Mouse (Mus musculus) cerebellum, adult 11-12 months (tissue): Measurements from ENCODE around the gene Polr1d.

Experiments
- DNase-seq: peaks from one replicate; pipeline ENCODE4 v3.0.0; 2022

Gene Polr1d

DNA sequence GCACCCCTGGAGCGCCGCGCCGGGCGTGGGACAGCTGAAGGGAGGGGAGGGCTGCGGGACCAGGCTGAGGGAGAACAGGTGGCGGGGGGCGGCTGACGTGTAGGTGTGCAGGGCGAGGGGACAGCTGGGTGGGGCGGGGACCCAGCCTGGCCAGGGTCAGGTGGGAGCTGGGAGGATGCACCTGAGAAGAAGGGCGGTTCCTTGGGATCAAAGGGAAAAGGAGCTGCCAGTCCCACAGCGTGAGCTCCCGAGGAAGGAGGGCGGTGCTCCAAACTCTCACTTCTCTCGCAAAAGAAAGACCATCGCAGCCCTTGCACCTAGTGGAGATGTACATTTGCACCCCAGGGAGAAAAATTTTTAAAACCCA, at the start of gene Polr1d:
Polr1d (plus strand) TSS at position 252 of the 367 bp plus-strand sequence.
- DNase-seq = no peak

DNA sequence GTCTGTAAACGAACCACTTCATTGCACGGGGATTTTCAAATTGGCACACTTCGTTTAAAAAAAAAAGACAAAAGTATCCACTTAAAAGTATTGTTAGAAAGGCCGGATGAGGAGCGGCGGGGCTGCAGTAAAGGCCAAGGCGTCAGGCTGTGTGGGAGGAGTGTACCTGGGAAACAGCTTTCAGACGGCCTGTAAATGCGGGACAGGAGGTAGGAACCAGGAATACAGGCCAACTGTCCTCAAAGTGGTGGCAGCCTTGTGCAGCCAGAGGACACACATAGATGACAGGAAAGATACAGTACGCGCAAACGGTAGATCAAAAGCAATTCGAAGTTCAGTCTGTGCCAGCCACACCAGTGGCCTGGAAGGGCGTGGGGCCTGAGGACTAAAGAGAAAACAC, 45.6 kb upstream of the Polr1d start:
- DNase-seq = peak; percentile 48

- no peak for DNase-seq
Measured at GRCm38 (mm10) chr5:147033155-147033554, 43.7 kb upstream of the Polr1d start.

GRCm38 (mm10) chr5:147034283-147034682, 42.6 kb upstream of the Polr1d start:
- no peak for DNase-seq

GRCm38 (mm10) chr5:147035301-147035700, 41.5 kb upstream of the Polr1d start:
- peak; percentile 16 for DNase-seq

DNA sequence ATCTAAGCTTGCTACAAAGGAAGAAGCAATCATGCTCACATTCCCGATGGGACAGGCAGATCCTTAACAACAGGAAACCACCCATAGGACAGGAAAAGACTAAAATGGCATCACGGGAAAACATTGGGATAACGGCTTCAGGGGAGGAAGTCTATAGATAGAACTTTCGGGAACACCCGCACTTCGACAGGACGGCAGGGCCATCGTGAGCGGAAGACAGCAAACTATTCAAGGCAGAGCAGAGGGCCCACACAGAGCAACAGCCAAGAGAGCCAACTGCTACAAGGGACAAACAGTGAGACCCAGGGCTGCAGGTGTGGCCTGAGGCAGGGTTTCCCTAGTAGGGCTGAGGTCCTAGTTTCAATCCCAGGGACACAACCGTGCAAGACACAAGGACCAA, 40.8 kb upstream of the Polr1d start:
- DNase-seq = no peak

DNA sequence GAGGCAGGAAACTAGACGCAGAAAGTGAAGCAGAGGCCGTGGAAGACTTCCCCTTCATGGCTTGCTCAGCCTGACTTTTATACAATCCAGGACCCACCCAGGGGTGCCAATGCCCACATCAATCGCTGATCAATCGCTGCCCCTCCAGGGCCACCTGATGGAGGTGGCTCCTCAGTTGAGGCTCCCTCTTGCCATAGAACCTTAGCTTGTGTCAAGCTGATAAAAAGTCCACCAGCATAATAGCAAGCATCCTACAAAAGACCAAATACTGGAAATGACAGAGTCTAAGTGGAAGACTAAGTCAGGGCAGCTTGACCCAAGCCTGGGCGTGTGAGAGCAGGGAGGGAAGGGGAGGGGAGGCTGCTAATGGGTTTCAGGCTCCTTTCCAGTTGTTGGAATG, 40.2 kb upstream of the Polr1d start:
- no peak for DNase-seq

DNA sequence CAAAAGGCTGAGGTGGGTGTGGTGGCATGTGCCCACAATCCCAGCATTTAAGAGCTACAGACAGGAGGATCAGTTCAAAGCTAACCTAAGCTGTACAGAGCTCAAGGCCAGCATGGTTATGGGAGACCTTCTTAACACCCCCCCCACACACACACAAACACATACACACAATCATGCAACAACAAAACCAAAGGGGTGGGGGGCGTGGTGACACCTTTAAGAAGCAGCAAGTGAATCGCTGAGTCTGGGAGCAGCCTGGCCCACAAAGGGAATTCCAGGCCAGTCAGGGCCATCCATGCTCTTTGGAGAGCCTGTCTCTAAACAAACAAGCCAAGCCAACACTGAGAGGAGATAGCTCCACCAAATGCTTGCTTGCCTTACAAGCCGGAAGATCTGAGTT, 39.2 kb upstream of the Polr1d start:
- no peak for DNase-seq

GRCm38 (mm10) chr5:147039394-147039793, 37.5 kb upstream of the Polr1d start:
- no peak for DNase-seq

- DNase-seq = peak; percentile 55
Measured at GRCm38 (mm10) chr5:147041965-147042937, 34.6 kb upstream of the Polr1d start.

DNA sequence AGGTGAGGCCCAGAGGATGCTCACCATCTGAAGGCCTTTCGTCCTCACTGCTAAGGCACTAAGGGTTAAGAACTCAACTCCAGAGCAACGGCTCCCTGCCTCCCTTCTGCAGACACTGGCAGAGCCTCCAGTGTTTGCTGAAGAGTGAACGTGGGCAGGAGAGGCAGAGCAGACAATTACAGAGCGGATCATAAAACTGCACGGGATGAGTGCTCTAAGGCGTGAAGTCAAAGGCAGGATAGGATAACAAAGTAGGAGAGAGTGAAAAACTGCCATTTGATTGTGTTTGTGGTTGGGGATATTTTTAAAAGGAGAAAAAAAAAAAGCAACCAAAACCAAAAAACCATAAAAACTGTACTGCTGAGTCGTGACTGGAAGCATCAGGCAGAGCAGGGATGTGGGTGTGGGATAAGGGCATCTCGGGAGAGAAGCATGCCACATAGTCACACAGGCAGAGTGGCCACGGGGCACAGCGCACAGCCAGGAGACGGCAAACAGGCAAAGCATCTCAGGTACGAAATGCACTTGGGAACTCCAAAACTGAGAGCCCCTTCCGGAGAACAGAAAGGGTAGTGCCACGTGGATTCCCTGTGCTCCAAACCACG, 33.5 kb upstream of the Polr1d start:
- DNase-seq = no peak

- no peak for DNase-seq
Measured at GRCm38 (mm10) chr5:147045311-147045710, 31.5 kb upstream of the Polr1d start.

DNA sequence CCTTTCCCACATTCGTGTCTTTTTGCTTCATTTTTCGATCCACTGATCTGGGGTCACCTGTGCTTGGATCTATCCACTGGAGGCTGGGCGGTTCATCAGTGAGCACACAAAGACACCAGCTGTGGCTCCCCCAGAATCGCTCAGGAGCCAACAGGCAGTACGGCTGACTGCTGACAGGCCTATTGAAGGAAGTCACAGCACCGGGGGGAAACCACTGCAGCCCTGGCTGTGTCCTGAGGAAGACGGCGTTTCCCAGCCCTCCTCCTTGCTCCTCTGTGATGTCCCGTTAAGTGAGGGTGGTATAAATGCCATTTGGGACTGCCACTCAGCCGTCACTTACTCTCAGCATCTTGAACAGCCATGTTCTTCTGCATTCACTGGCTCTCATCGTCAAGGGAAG, 30.9 kb upstream of the Polr1d start:
- DNase-seq = no peak

GRCm38 (mm10) chr5:147049544-147050209, 27.2 kb upstream of the Polr1d start:
- no peak for DNase-seq

GRCm38 (mm10) chr5:147050816-147051499, 25.9 kb upstream of the Polr1d start:
- DNase-seq = no peak

GRCm38 (mm10) chr5:147051500-147052308, 25.1 kb upstream of the Polr1d start:
- DNase-seq = no peak

DNA sequence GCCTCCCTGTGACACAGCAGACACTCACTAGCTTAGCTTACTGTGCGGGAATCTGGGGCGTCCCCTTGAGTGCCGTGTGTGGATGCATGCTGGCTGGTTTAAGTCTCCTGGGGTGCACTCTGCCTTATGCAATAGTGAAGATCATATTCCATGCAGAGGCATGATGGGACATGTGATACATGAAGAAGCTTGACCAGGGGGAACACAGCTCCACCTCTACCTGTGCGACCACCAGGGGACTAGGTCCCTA, 24.6 kb upstream of the Polr1d start:
- DNase-seq = no peak

DNA sequence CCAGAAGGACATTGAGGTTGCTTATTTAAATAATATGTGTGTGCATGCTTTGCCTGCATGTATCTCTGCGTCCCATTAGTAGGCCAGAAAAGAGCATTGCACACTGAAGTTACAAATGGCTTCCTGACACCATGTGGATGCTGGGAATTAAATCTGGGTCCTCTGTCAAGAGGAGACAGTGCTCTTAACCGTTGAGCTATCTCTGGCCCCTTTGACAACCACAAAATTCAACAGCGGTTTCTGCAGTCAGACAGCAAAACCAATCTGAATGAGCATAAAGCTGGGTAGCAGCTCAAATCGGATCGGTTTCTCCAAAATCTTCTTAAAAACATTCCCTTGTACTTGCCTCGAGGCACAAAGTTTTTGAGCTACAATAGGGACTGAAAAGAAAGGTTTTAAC, 23.8 kb upstream of the Polr1d start:
- DNase-seq = no peak

GRCm38 (mm10) chr5:147053481-147053880, 23.4 kb upstream of the Polr1d start:
- DNase-seq = no peak

GRCm38 (mm10) chr5:147054328-147054727, 22.5 kb upstream of the Polr1d start:
- no peak for DNase-seq

GRCm38 (mm10) chr5:147054747-147055270, 22.0 kb upstream of the Polr1d start:
- no peak for DNase-seq

- no peak for DNase-seq
Measured at GRCm38 (mm10) chr5:147055572-147056245, 21.1 kb upstream of the Polr1d start.
